Mouse (Mus musculus) stomach, embryonic 16.5 days (tissue): ENCODE results near the gene Preb. TPM values are rescaled to one million over a fixed set of nuclear protein-coding genes. Genes with fewer than 3 reads are reported as not detected.

Experiments used
- ATAC-seq: fragments of 200-750 bp; cut with Nextera tagmentation; 2 replicates; pipeline ENCODE4 v1.8.0; 2017; ENCODE audit warnings: moderate number of reproducible peaks, moderate TSS enrichment; ENCODE audit not compliant: insufficient read depth, low FRiP score
- H3K27ac ChIP-seq: fragments of 300-500 bp; sonication (generic); 2 replicates; pipeline ENCODE4 v1.5.1; 2014; ENCODE audit warnings: low read length
- H3K27me3 ChIP-seq: fragments of 300-500 bp; sonication (generic); 2 replicates; pipeline ENCODE4 v1.6.1; 2014; ENCODE audit warnings: low read length, control low read depth, mixed read lengths; ENCODE audit not compliant: control insufficient read depth, insufficient read depth
- H3K36me3 ChIP-seq: fragments of 300-500 bp; sonication (generic); 2 replicates; pipeline ENCODE4 v1.6.1; 2014; ENCODE audit warnings: low read length; ENCODE audit not compliant: control insufficient read depth, insufficient read depth
- H3K4me1 ChIP-seq: fragments of 300-500 bp; sonication (generic); 2 replicates; pipeline ENCODE4 v1.6.1; 2014; ENCODE audit warnings: low read length, control low read depth, mixed read lengths; ENCODE audit not compliant: control insufficient read depth, insufficient read depth
- H3K4me2 ChIP-seq: fragments of 300-500 bp; sonication (generic); 2 replicates; pipeline ENCODE4 v1.6.1; 2014; ENCODE audit warnings: low read depth, low read length, mixed read lengths
- H3K4me3 ChIP-seq: fragments of 300-500 bp; sonication (generic); replicated peaks from 2 replicates; pipeline ENCODE4 v1.5.1; 2014; ENCODE audit warnings: mild to moderate bottlenecking, low read length
- H3K9ac ChIP-seq: fragments of 300-500 bp; sonication (generic); 2 replicates; pipeline ENCODE4 v1.6.1; 2014; ENCODE audit warnings: low read length
- H3K9me3 ChIP-seq: fragments of 300-500 bp; sonication (generic); replicated peaks from 2 replicates; pipeline ENCODE4 v1.6.1; 2016; ENCODE audit warnings: low read length, control low read depth; ENCODE audit not compliant: control insufficient read depth
- WGBS: fragments of 180-500 bp; shearing (Covaris S2); extraction: QIAGEN DNeasy Blood & Tissue Kit; methylation state at CpG from one replicate; pipeline ENCODE4 v1.1.7; 2014; 5-methylcytosine and 5-hydroxymethylcytosine counted together
- polyA plus RNA-seq: library from polyadenylated mRNA; unstranded; fragments of >200 nt; fragmentation: Nextera tagmentation; extraction: Ambion mirVana; gene quantifications from 2 replicates; pipeline ENCODE4 v1.2.1, GENCODE M21; 2015

Preb gene
- polyA plus RNA-seq, 1 experiment from 2014 or later = 154 TPM

- Histone ChIP-seq H3K9me3 (no peaks in the 10 kb centered on the region), H3K27me3 (no peaks in the 10 kb centered on the region), H3K9ac (no peak overlapping the region), H3K4me2 (no peak overlapping the region), H3K4me1 (no peaks in the 10 kb centered on the region), H3K27ac (no peak overlapping the region), H3K4me3 (no peak overlapping the region), H3K36me3 (no peaks in the 10 kb centered on the region)
- WGBS = 88% methylated on average over 4 of the region's 4 CpGs
- ATAC-seq = no peak
Measured at GRCm38 (mm10) chr5:30931378-30931777, 28.8 kb downstream of the Preb start.

DNA sequence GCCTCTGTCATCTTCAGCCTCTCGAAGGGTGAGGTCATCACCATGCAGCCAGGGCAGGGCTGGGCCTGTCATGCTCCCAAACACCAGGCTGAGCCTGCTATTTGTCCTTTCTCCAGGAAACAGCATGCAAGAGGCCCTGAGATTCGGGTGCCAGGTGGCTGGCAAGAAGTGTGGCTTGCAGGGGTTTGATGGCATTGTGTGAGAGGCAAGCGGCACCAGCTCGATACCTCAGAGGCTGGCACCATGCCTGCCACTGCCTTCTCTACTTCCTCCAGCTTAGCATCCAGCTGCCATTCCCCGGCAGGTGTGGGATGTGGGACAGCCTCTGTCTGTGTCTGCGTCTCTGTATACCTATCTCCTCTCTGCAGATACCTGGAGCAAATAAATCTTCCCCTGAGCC is 29.3 kb downstream of the Preb start:
- WGBS = 81% methylated on average over 6 of the region's 6 CpGs
- Histone ChIP-seq H3K4me3 (no peak overlapping the region), H3K4me2 (no peak overlapping the region), H3K9ac (no peak overlapping the region), H3K27me3 (no peaks in the 10 kb centered on the region), H3K27ac (no peak overlapping the region), H3K36me3 (no peaks in the 10 kb centered on the region), H3K4me1 (no peaks in the 10 kb centered on the region), H3K9me3 (no peaks in the 10 kb centered on the region)
- ATAC-seq = no peak

GRCm38 (mm10) chr5:30930121-30930520 is 30.0 kb downstream of the Preb start:
- Histone ChIP-seq H3K4me3 (no peak overlapping the region), H3K27ac (no peak overlapping the region), H3K9ac (no peak overlapping the region), H3K36me3 (no peaks in the 10 kb centered on the region), H3K27me3 (no peaks in the 10 kb centered on the region), H3K9me3 (no peaks in the 10 kb centered on the region), H3K4me1 (no peaks in the 10 kb centered on the region), H3K4me2 (no peak overlapping the region)
- peak; percentile 43; the same call in 1 of the 2 replicates for ATAC-seq
- WGBS = 25% methylated on average over 4 of the region's 4 CpGs

DNA sequence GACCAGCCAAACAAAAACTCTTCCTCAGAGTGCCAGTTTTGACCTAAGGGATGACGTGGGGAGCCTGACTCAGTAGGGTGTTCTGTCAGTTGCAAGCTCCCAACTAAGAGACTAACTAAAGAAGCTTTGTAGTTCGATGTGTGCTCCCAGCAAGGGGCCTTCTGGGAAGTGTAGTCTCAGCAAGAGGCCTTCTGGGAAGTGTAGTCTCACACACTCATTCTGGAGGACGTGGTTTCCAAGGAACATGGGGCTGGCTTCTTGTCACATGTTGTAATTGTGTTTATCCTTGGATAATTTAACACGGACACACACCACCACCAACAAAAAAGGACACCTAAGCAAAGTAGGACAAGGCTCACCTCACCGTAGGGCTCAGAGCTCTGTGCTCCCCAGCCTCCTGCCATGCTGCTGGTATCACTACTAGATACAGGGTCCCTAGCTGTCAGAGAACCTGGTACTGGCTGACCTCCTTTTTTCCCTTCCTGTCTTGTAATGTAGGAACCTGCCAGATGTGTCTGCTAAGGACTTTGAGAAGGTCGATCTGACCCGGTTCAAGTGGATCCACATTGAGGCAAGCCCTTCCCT is 32.1 kb downstream of the Preb start:
- WGBS = 43% methylated on average over 7 of the region's 7 CpGs
- 0 out of 2 replicates have a peak, but pooled peaks cover under 1% of the 10 kb centered on the region for H3K4me1 ChIP-seq
- no peak for ATAC-seq
- no peaks in the 10 kb centered on the region for H3K9me3 ChIP-seq
- no peak overlapping the region for H3K4me3 ChIP-seq
- H3K27me3 ChIP-seq = no peaks in the 10 kb centered on the region
- H3K9ac ChIP-seq = no peak overlapping the region
- no peak overlapping the region for H3K27ac ChIP-seq
- no peaks in the 10 kb centered on the region for H3K36me3 ChIP-seq
- H3K4me2 ChIP-seq = no peak overlapping the region

GRCm38 (mm10) chr5:30926073-30926472 is 34.1 kb downstream of the Preb start:
- Histone ChIP-seq H3K27ac (no peak overlapping the region), H3K9me3 (no peaks in the 10 kb centered on the region), H3K9ac (no peak overlapping the region), H3K36me3 (no peaks in the 10 kb centered on the region), H3K4me2 (no peak overlapping the region), H3K4me1 (peaks cover 16% of the 10 kb centered on the region), H3K27me3 (no peaks in the 10 kb centered on the region), H3K4me3 (no peak overlapping the region)
- 92% methylated on average over 2 of the region's 2 CpGs for WGBS
- ATAC-seq = no peak

- ATAC-seq = no peak
- WGBS = 94% methylated on average over 5 of the region's 5 CpGs
Measured at GRCm38 (mm10) chr5:30925217-30925616, 34.9 kb downstream of the Preb start.

DNA sequence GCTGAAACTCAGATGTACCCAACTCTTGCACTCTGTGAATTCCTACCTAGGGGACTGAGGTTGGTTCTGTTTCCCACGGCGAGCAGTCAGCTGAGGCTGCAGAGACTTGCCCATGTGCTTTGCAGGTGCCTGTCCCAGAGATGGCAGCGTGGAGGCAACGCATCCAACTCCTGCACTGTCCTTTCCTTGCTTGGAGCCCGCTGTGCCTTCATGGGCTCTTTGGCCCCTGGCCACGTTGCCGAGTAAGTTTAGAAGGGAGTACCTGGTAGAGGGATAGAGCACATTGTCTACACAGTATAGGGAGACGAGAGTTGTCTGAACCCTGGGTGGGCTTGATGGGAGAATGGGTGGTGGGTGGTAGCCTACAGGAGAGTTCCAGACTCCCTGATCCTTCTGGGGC is 35.5 kb downstream of the Preb start:
- no peaks in the 10 kb centered on the region for H3K9me3 ChIP-seq
- H3K4me3 ChIP-seq = no peak overlapping the region
- ATAC-seq = no peak
- no peaks in the 10 kb centered on the region for H3K27me3 ChIP-seq
- peaks cover 24% of the 10 kb centered on the region for H3K4me1 ChIP-seq
- WGBS = 74% methylated on average over 8 of the region's 8 CpGs
- H3K9ac ChIP-seq = no peak overlapping the region
- H3K27ac ChIP-seq = no peak overlapping the region
- H3K4me2 ChIP-seq = no peak overlapping the region
- H3K36me3 ChIP-seq = no peaks in the 10 kb centered on the region

More at GRCm38 (mm10) chr5:30925217-30925616, 34.9 kb downstream of the Preb start:
- Histone ChIP-seq H3K9ac (no peak overlapping the region), H3K4me3 (no peak overlapping the region), H3K27ac (no peak overlapping the region), H3K36me3 (no peaks in the 10 kb centered on the region), H3K4me2 (no peak overlapping the region), H3K9me3 (no peaks in the 10 kb centered on the region), H3K4me1 (peaks cover 24% of the 10 kb centered on the region), H3K27me3 (no peaks in the 10 kb centered on the region)

- Histone ChIP-seq H3K9ac (no peak overlapping the region), H3K27ac (no peak overlapping the region), H3K4me1 (peaks cover 24% of the 10 kb centered on the region), H3K4me3 (no peak overlapping the region), H3K4me2 (no peak overlapping the region), H3K36me3 (peaks cover 10% of the 10 kb centered on the region), H3K9me3 (no peaks in the 10 kb centered on the region), H3K27me3 (no peaks in the 10 kb centered on the region)
- no peak for ATAC-seq
- 70% methylated on average over 6 of the region's 6 CpGs for WGBS
Measured at GRCm38 (mm10) chr5:30923119-30923518, 37.0 kb downstream of the Preb start.

GRCm38 (mm10) chr5:30922581-30923041 is 37.5 kb downstream of the Preb start:
- H3K4me2 ChIP-seq = peak overlapping the region; percentile 79
- H3K27me3 ChIP-seq = no peaks in the 10 kb centered on the region
- H3K27ac ChIP-seq = no peak overlapping the region
- H3K9me3 ChIP-seq = no peaks in the 10 kb centered on the region
- peak overlapping the region; percentile 77; the same call in 1 of the 2 replicates for H3K9ac ChIP-seq
- peak overlapping the region; percentile 54; the same call in 1 of the 2 replicates for H3K4me3 ChIP-seq
- 49% methylated on average over 10 of the region's 10 CpGs for WGBS
- peaks cover 10% of the 10 kb centered on the region for H3K36me3 ChIP-seq
- no peak for ATAC-seq
- peaks cover 24% of the 10 kb centered on the region for H3K4me1 ChIP-seq
